Mouse (Mus musculus): ENCODE measurements around the gene D17H6S53E. TPM values are rescaled to one million over a fixed set of nuclear protein-coding genes. Genes with fewer than 3 reads are reported as not detected.

Gene D17H6S53E
- polyA plus RNA-seq (2015; fragmentation: Nextera tagmentation; extraction: Ambion mirVana), result 2.2 and 2.5 TPM in 2 replicates

GRCm38 (mm10) chr17:35126206-35126611 lies at the start of gene D17H6S53E:
Gene D17H6S53E, plus strand, starts transcription at chr17:35126373.
- Histone ChIP-seq H3K4me1 (replicated peaks) (peaks cover 74% of the 10 kb centered on the region), H3K27me3 (no peaks in the 10 kb centered on the region), H3K27ac (replicated peaks) (peak within 1 kb of the TSS; percentile 91), H3K4me2 (peak within 1 kb of the TSS; percentile 90), H3K36me3 (replicated peaks) (peaks cover 43% of the 10 kb centered on the region), H3K4me3 (replicated peaks) (peak within 1 kb of the TSS; percentile 70), H3K9ac (peak within 1 kb of the TSS; percentile 85), H3K9me3 (replicated peaks) (no peaks in the 10 kb centered on the region)
- ATAC-seq (ENCODE audit: insufficient read depth), result peak; percentile 72
- WGBS (ENCODE audit: insufficient replicate concordance), result under 1% methylated on average over 36 of the region's 36 CpGs

- 33% methylated on average over 10 of the region's 10 CpGs for WGBS (ENCODE audit: insufficient replicate concordance)
- H3K9ac ChIP-seq, result no peak within 1 kb of the TSS
- peaks cover 30% of the 10 kb centered on the region for H3K27me3 ChIP-seq
- no peaks in the 10 kb centered on the region for H3K9me3 ChIP-seq (replicated peaks)
- H3K4me2 ChIP-seq, result peak within 1 kb of the TSS; percentile 29
- no peaks in the 10 kb centered on the region for H3K36me3 ChIP-seq (replicated peaks)
- no peak within 1 kb of the TSS for H3K4me3 ChIP-seq (replicated peaks)
- H3K27ac ChIP-seq (replicated peaks), result no peak within 1 kb of the TSS
- ATAC-seq (ENCODE audit: insufficient read depth), result no peak
- peaks cover 46% of the 10 kb centered on the region for H3K4me1 ChIP-seq (replicated peaks)
Measured at GRCm38 (mm10) chr17:35076507-35077176, 49.5 kb upstream of the D17H6S53E start, which contains the start of gene Ly6g6e. Gene Ly6g6e, plus strand, starts transcription at chr17:35076902.

GRCm38 (mm10) chr17:35077285-35077684 lies 48.9 kb upstream of the D17H6S53E start:
- peaks cover 46% of the 10 kb centered on the region for H3K4me1 ChIP-seq (replicated peaks)

GRCm38 (mm10) chr17:35077786-35078233 lies 48.4 kb upstream of the D17H6S53E start, which contains the start of gene Ly6g6d:
Gene Ly6g6d, minus strand, starts transcription at chr17:35078065.
- peak within 1 kb of the TSS; percentile 29 for H3K4me2 ChIP-seq
- no peak for ATAC-seq (ENCODE audit: insufficient read depth)
- no peak within 1 kb of the TSS for H3K4me3 ChIP-seq (replicated peaks)
- H3K9me3 ChIP-seq (replicated peaks), result no peaks in the 10 kb centered on the region
- no peak within 1 kb of the TSS for H3K27ac ChIP-seq (replicated peaks)
- peaks cover 29% of the 10 kb centered on the region for H3K27me3 ChIP-seq
- no peak within 1 kb of the TSS for H3K9ac ChIP-seq
- 13% methylated on average over 14 of the region's 14 CpGs for WGBS (ENCODE audit: insufficient replicate concordance)
- H3K4me1 ChIP-seq (replicated peaks), result peaks cover 46% of the 10 kb centered on the region
- H3K36me3 ChIP-seq (replicated peaks), result no peaks in the 10 kb centered on the region

More at GRCm38 (mm10) chr17:35077285-35077684, 48.9 kb upstream of the D17H6S53E start:
- 18% methylated on average over 2 of the region's 2 CpGs for WGBS (ENCODE audit: insufficient replicate concordance)
- Histone ChIP-seq H3K27ac (replicated peaks) (no peak overlapping the region), H3K9ac (no peak overlapping the region), H3K4me3 (replicated peaks) (no peak overlapping the region), H3K27me3 (peaks cover 30% of the 10 kb centered on the region), H3K36me3 (replicated peaks) (no peaks in the 10 kb centered on the region), H3K9me3 (replicated peaks) (no peaks in the 10 kb centered on the region), H3K4me2 (no peak overlapping the region)
- no peak for ATAC-seq (ENCODE audit: insufficient read depth)

- H3K9ac ChIP-seq, result peak overlapping the region; percentile 23
- peak overlapping the region; percentile 39 for H3K4me3 ChIP-seq (replicated peaks)
- H3K36me3 ChIP-seq (replicated peaks), result no peaks in the 10 kb centered on the region
- peaks cover 47% of the 10 kb centered on the region for H3K4me1 ChIP-seq (replicated peaks)
- peak overlapping the region; percentile 70 for H3K4me2 ChIP-seq
- peak; percentile 96 for ATAC-seq (ENCODE audit: insufficient read depth)
- peaks cover 18% of the 10 kb centered on the region for H3K27me3 ChIP-seq
- 13% methylated on average over 9 of the region's 9 CpGs for WGBS (ENCODE audit: insufficient replicate concordance)
- peak overlapping the region; percentile 85 for H3K27ac ChIP-seq (replicated peaks)
- H3K9me3 ChIP-seq (replicated peaks), result no peaks in the 10 kb centered on the region
Measured at GRCm38 (mm10) chr17:35079778-35080177, 46.4 kb upstream of the D17H6S53E start.

- H3K36me3 ChIP-seq (replicated peaks), result no peaks in the 10 kb centered on the region
- H3K9me3 ChIP-seq (replicated peaks), result no peaks in the 10 kb centered on the region
- H3K27ac ChIP-seq (replicated peaks), result peak overlapping the region; percentile 85
- peak overlapping the region; percentile 70 for H3K4me2 ChIP-seq
- peak overlapping the region; percentile 23 for H3K9ac ChIP-seq
- peak; percentile 66 for ATAC-seq (ENCODE audit: insufficient read depth)
- H3K4me3 ChIP-seq (replicated peaks), result peak overlapping the region; percentile 39
- WGBS (ENCODE audit: insufficient replicate concordance), result 26% methylated on average over 6 of the region's 6 CpGs
- H3K27me3 ChIP-seq, result peaks cover 18% of the 10 kb centered on the region
- peaks cover 51% of the 10 kb centered on the region for H3K4me1 ChIP-seq (replicated peaks)
Measured at GRCm38 (mm10) chr17:35080248-35080647, 45.9 kb upstream of the D17H6S53E start.

- no peaks in the 10 kb centered on the region for H3K9me3 ChIP-seq (replicated peaks)
- peaks cover 18% of the 10 kb centered on the region for H3K27me3 ChIP-seq
- H3K27ac ChIP-seq (replicated peaks), result peak overlapping the region; percentile 85
- H3K4me3 ChIP-seq (replicated peaks), result no peak overlapping the region; the same call in 1 of the 2 replicates
- ATAC-seq (ENCODE audit: insufficient read depth), result no peak
- 83% methylated on average over 4 of the region's 4 CpGs for WGBS (ENCODE audit: insufficient replicate concordance)
- H3K4me1 ChIP-seq (replicated peaks), result peaks cover 56% of the 10 kb centered on the region
- H3K9ac ChIP-seq, result peak overlapping the region; percentile 23; the same call in 1 of the 2 replicates
- no peaks in the 10 kb centered on the region for H3K36me3 ChIP-seq (replicated peaks)
- H3K4me2 ChIP-seq, result peak overlapping the region; percentile 70
Measured at GRCm38 (mm10) chr17:35080710-35081109, 45.5 kb upstream of the D17H6S53E start.

GRCm38 (mm10) chr17:35082841-35083576 lies 43.2 kb upstream of the D17H6S53E start:
- no peaks in the 10 kb centered on the region for H3K9me3 ChIP-seq (replicated peaks)
- ATAC-seq (ENCODE audit: insufficient read depth), result no peak
- no peak overlapping the region for H3K9ac ChIP-seq
- H3K4me2 ChIP-seq, result no peak overlapping the region
- H3K27ac ChIP-seq (replicated peaks), result no peak overlapping the region
- H3K4me3 ChIP-seq (replicated peaks), result no peak overlapping the region
- WGBS (ENCODE audit: insufficient replicate concordance), result 81% methylated on average over 16 of the region's 16 CpGs
- peaks cover 5% of the 10 kb centered on the region for H3K27me3 ChIP-seq
- H3K4me1 ChIP-seq (replicated peaks), result peaks cover 42% of the 10 kb centered on the region
- no peaks in the 10 kb centered on the region for H3K36me3 ChIP-seq (replicated peaks)

GRCm38 (mm10) chr17:35083929-35084497 lies 42.2 kb upstream of the D17H6S53E start:
- Histone ChIP-seq H3K4me2 (no peak overlapping the region), H3K27me3 (no peaks in the 10 kb centered on the region), H3K36me3 (replicated peaks) (no peaks in the 10 kb centered on the region), H3K4me1 (replicated peaks) (peaks cover 40% of the 10 kb centered on the region), H3K9ac (no peak overlapping the region), H3K27ac (replicated peaks) (no peak overlapping the region), H3K9me3 (replicated peaks) (no peaks in the 10 kb centered on the region), H3K4me3 (replicated peaks) (no peak overlapping the region)
- ATAC-seq (ENCODE audit: insufficient read depth), result no peak
- WGBS (ENCODE audit: insufficient replicate concordance), result 39% methylated on average over 3 of the region's 3 CpGs

- ATAC-seq (ENCODE audit: insufficient read depth), result no peak
- Histone ChIP-seq H3K4me2 (no peak within 1 kb of the TSS), H3K36me3 (replicated peaks) (no peaks in the 10 kb centered on the region), H3K4me3 (replicated peaks) (no peak within 1 kb of the TSS), H3K27me3 (no peaks in the 10 kb centered on the region), H3K27ac (replicated peaks) (no peak within 1 kb of the TSS), H3K4me1 (replicated peaks) (peaks cover 34% of the 10 kb centered on the region), H3K9ac (no peak within 1 kb of the TSS), H3K9me3 (replicated peaks) (no peaks in the 10 kb centered on the region)
- WGBS (ENCODE audit: insufficient replicate concordance), result 40% methylated on average over 7 of the region's 7 CpGs
Measured at GRCm38 (mm10) chr17:35085208-35085865, 40.8 kb upstream of the D17H6S53E start, which contains the start of gene Ly6g6f. Gene Ly6g6f, minus strand, starts transcription at chr17:35085610.

Measured in liver, embryonic 15.5 days (tissue).